Mouse (Mus musculus): ENCODE results near the gene Nme2. TPM values are rescaled to one million over a fixed set of nuclear protein-coding genes. Genes with fewer than 3 reads are reported as not detected.

Gene Nme2
- total and polyA plus RNA-seq, 3 experiments: 945 to 1,722 (median 1,555) TPM

DNA sequence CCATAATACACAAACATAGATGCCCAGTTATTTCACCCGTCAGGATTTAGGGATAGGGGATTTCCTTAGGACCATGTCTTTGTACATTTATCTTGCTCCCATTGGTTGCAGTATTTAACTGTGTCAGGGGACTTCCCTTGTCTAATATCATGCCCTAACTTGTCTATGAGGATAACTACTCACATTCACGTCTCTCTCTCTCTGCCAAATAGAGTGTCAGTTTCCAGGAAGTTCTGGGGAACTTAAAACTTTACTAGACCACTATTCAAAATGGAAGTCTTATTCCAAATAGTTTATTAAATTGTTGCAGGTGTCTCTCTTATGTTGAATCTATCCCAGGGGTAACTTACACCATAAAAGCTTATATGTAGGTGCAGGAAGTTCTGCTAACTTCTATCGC, 44.5 kb downstream of the Nme2 start:
- in situ Hi-C loops (cut with MboI; ENCODE audit: low pct_ligation_motif_present, low pct_unique_long_range_greater_than_20kb, low sequenced_read_pairs): no loop called here
- H3K27ac ChIP-seq (ENCODE audit: insufficient read depth, low read depth): peak overlapping the region; percentile 36
- H3K36me3 ChIP-seq (replicated peaks in 1 of 2; ENCODE audit: control insufficient read depth in 1 of 2, insufficient read depth in 1 of 2, low read length in 1 of 2): peaks cover 54 to 92% of the 10 kb centered on the region in 2 experiments
- 0 out of 2 replicates have a peak, but pooled peaks have one; percentile 61 for TF ChIP-seq RCOR1 (conservative IDR thresholded peaks at IDR 0.05; ENCODE audit: low read depth, low read length)
- no peak for TF ChIP-seq ZKSCAN1 (IDR thresholded peaks at IDR 0.05; ENCODE audit: borderline replicate concordance, low read depth, low read length)
- peak; percentile 98 for TF ChIP-seq CHD1 (IDR thresholded peaks at IDR 0.05; ENCODE audit: low read depth, low read length)
- TF ChIP-seq HCFC1 (IDR thresholded peaks at IDR 0.05; ENCODE audit: low read depth, low read length): no peak
- no peak for TF ChIP-seq POLR2AphosphoS2 (IDR thresholded peaks at IDR 0.05; ENCODE audit: low read depth, low read length)
- TF ChIP-seq USF2 (conservative IDR thresholded peaks at IDR 0.05; ENCODE audit: low read depth, low read length): no peak
- no peak for TF ChIP-seq MAX (IDR thresholded peaks at IDR 0.05; ENCODE audit: low read length)
- 0 out of 2 replicates have a peak, but pooled peaks have one; percentile 18 for TF ChIP-seq E2F4 (IDR thresholded peaks at IDR 0.05; ENCODE audit: insufficient replicate concordance, low read depth, low read length)
- no peak for TF ChIP-seq SMC3 (IDR thresholded peaks at IDR 0.05; ENCODE audit: low read depth, low read length)
- no peak for TF ChIP-seq MAZ (IDR thresholded peaks at IDR 0.05; ENCODE audit: low read depth, low read length)
- TF ChIP-seq USF1 (IDR thresholded peaks at IDR 0.05; ENCODE audit: low read depth, low read length): no peak
- TF ChIP-seq UBTF (IDR thresholded peaks at IDR 0.05; ENCODE audit: low read depth, low read length): no peak
- TF ChIP-seq BHLHE40 (IDR thresholded peaks at IDR 0.05; ENCODE audit: low read depth, low read length): peak; percentile 58; the same call in 1 of the 2 replicates
- 0 out of 2 replicates have a peak, but pooled peaks have one; percentile 20 for TF ChIP-seq JUND (conservative IDR thresholded peaks at IDR 0.05; ENCODE audit: low read depth, low read length)
- TF ChIP-seq MEF2A (IDR thresholded peaks at IDR 0.05; ENCODE audit: borderline replicate concordance, low read depth, low read length): peak; percentile 70
- TF ChIP-seq ZMIZ1 (IDR thresholded peaks at IDR 0.05; ENCODE audit: low read depth, low read length): no peak
- TF ChIP-seq NELFE (IDR thresholded peaks at IDR 0.05; ENCODE audit: low read depth, low read length): no peak
- no peak for TF ChIP-seq JUN (IDR thresholded peaks at IDR 0.05; ENCODE audit: insufficient read depth, low read depth, low read length)
- peak; percentile 31; the same call in 1 of the 2 replicates for TF ChIP-seq ZNF384 (IDR thresholded peaks at IDR 0.05; ENCODE audit: low read depth, low read length)
- peak; percentile 78 for TF ChIP-seq IRF4 (IDR thresholded peaks at IDR 0.05; ENCODE audit: low read depth, low read length)
- TF ChIP-seq TBP (conservative IDR thresholded peaks at IDR 0.05; ENCODE audit: low read depth, low read length): no peak
- no peak for TF ChIP-seq CTCF (conservative IDR thresholded peaks at IDR 0.05 in 1 of 2, IDR thresholded peaks at IDR 0.05 in 1 of 2; ENCODE audit: low read depth in 2 of 2, low read length in 2 of 2)
- TF ChIP-seq RAD21 (IDR thresholded peaks at IDR 0.05; ENCODE audit: low read depth, low read length): no peak
- TF ChIP-seq POLR2A (IDR thresholded peaks at IDR 0.05; ENCODE audit: low read depth, low read length): no peak
- no peak for TF ChIP-seq SIN3A (IDR thresholded peaks at IDR 0.05; ENCODE audit: low read length)
- TF ChIP-seq CHD2 (IDR thresholded peaks at IDR 0.05; ENCODE audit: low read length): no peak
- TF ChIP-seq MYC (IDR thresholded peaks at IDR 0.05; ENCODE audit: low read depth, low read length): no peak
- no peak for TF ChIP-seq GABPA (IDR thresholded peaks at IDR 0.05; ENCODE audit: insufficient replicate concordance, low read depth, low read length)
- TF ChIP-seq NRF1 (IDR thresholded peaks at IDR 0.05; ENCODE audit: low read depth, low read length): no peak
- peak; percentile 72 for TF ChIP-seq EP300 (IDR thresholded peaks at IDR 0.05; ENCODE audit: low read length)
- TF ChIP-seq MAFK (IDR thresholded peaks at IDR 0.05; ENCODE audit: insufficient replicate concordance, low read length): 0 out of 2 replicates have a peak, but pooled peaks have one; percentile 17
- no peak for TF ChIP-seq ZC3H11A (IDR thresholded peaks at IDR 0.05; ENCODE audit: low read depth, low read length)
- TF ChIP-seq MXI1 (IDR thresholded peaks at IDR 0.05; ENCODE audit: low read depth, low read length): no peak
- TF ChIP-seq TCF12 (IDR thresholded peaks at IDR 0.05; ENCODE audit: low read depth, low read length): peak; percentile 33; the same call in 1 of the 2 replicates
- peak; percentile 55 for TF ChIP-seq ETS1 (conservative IDR thresholded peaks at IDR 0.05; ENCODE audit: low read depth, low read length)
- peak; percentile 83 for TF ChIP-seq ELF1 (IDR thresholded peaks at IDR 0.05; ENCODE audit: low read depth, low read length)
- TF ChIP-seq PAX5 (IDR thresholded peaks at IDR 0.05; ENCODE audit: low read length): no peak
- no peak for TF ChIP-seq KAT2A (IDR thresholded peaks at IDR 0.05; ENCODE audit: insufficient replicate concordance, low read length)
- no peak overlapping the region for H3K4me3 ChIP-seq (replicated peaks in 1 of 3; ENCODE audit: low read depth in 2 of 3, low read length in 2 of 3, poor library complexity in 1 of 3)
- no peak overlapping the region for H3K9ac ChIP-seq (ENCODE audit: insufficient read depth, low read depth)
- dilution Hi-C loops (cut with MboI; ENCODE audit: extremely low pct_ligation_motif_present, extremely low pct_unique_long_range_greater_than_20kb, low sequenced_read_pairs): no loop called here
- no peaks in the 10 kb centered on the region for H3K27me3 ChIP-seq (replicated peaks)
- H3K9me3 ChIP-seq (replicated peaks; ENCODE audit: low read length): no peaks in the 10 kb centered on the region
- DNase-seq (ENCODE audit: extremely low read depth): peak; percentile 60
- peaks cover 4% of the 10 kb centered on the region for H3K79me2 ChIP-seq (replicated peaks; ENCODE audit: control insufficient read depth, extremely low read depth, insufficient read depth, poor library complexity, severe bottlenecking)
- peaks cover 10 to 25% of the 10 kb centered on the region in 2 experiments for H3K4me1 ChIP-seq (ENCODE audit: control insufficient read depth in 1 of 2, insufficient read depth in 2 of 2)
- peak overlapping the region; percentile 36; the same call in 1 of the 2 replicates for H3K4me2 ChIP-seq (ENCODE audit: insufficient read depth, low read depth, poor library complexity, severe bottlenecking)
